Mouse (Mus musculus): ENCODE measurements around the gene Defb13.

GRCm38 (mm10) chr8:21956336-21956735 is 9.8 kb downstream of the Defb13 start:
- TF ChIP-seq POLR2A (IDR thresholded peaks at IDR 0.05; ENCODE audit: control insufficient read depth, extremely low read depth, insufficient read depth, low read length, poor library complexity) (no peak), CTCF (IDR thresholded peaks at IDR 0.05; ENCODE audit: borderline replicate concordance, control insufficient read depth, extremely low read depth, insufficient read depth, low read length, poor library complexity) (no peak)

Data from thymus, adult 2 months (tissue).